Mouse (Mus musculus) limb, embryonic 11.5 days (tissue): ENCODE measurements at regions not wholly inside any gene's neighbourhood (a gene's known extent, or its start where the extent isn't known, plus 50 kb on each side); places are given as distances from the start of the nearest gene placed in this dataset.

Experiments
- ATAC-seq: fragments of 200-750 bp; cut with Nextera tagmentation; 2 replicates; pipeline ENCODE4 v1.8.0; 2017; ENCODE audit warnings: low read depth; ENCODE audit not compliant: insufficient number of reproducible peaks, low FRiP score, low TSS enrichment
- DNase-seq: peaks from one replicate; pipeline ENCODE4 v3.0.0-alpha.2; 2015; ENCODE audit warnings: low spot score
- H3K27ac ChIP-seq: fragments of 300-500 bp; sonication (generic); replicated peaks from 2 replicates; pipeline ENCODE4 v1.5.1; 2014; ENCODE audit warnings: low read depth, mild to moderate bottlenecking, low read length
- H3K27me3 ChIP-seq: fragments of 300-500 bp; sonication (generic); 2 replicates; pipeline ENCODE4 v1.6.1; 2014; ENCODE audit warnings: mild to moderate bottlenecking, low read length, mixed read lengths; ENCODE audit not compliant: control insufficient read depth, insufficient read depth
- H3K36me3 ChIP-seq: fragments of 300-500 bp; sonication (generic); 2 replicates; pipeline ENCODE4 v1.6.1; 2014; ENCODE audit warnings: mild to moderate bottlenecking, low read length, moderate library complexity, mixed read lengths; ENCODE audit not compliant: control insufficient read depth, insufficient read depth
- H3K4me1 ChIP-seq: fragments of 300-500 bp; sonication (generic); 2 replicates; pipeline ENCODE4 v1.6.1; 2014; ENCODE audit warnings: low read length, mixed read lengths; ENCODE audit not compliant: control insufficient read depth, insufficient read depth
- H3K4me2 ChIP-seq: fragments of 300-500 bp; sonication (generic); 2 replicates; pipeline ENCODE4 v1.6.1; 2014; ENCODE audit warnings: low read depth, mild to moderate bottlenecking, moderate library complexity; ENCODE audit not compliant: severe bottlenecking
- H3K4me3 ChIP-seq: fragments of 300-500 bp; sonication (generic); 2 replicates; pipeline ENCODE4 v1.5.1; 2014; ENCODE audit warnings: low read depth, low read length
- H3K9ac ChIP-seq: fragments of 300-500 bp; sonication (generic); 2 replicates; pipeline ENCODE4 v1.6.1; 2014; ENCODE audit warnings: mild to moderate bottlenecking, low read length
- H3K9me3 ChIP-seq: fragments of 300-500 bp; sonication (generic); 2 replicates; pipeline ENCODE4 v1.6.1; 2016; ENCODE audit warnings: low read length; ENCODE audit not compliant: control insufficient read depth
- WGBS: fragments of 180-500 bp; shearing (Covaris S2); extraction: QIAGEN DNeasy Blood & Tissue Kit; methylation state at CpG from one replicate; pipeline ENCODE4 v1.1.7; 2014; 5-methylcytosine and 5-hydroxymethylcytosine counted together

- H3K27me3 ChIP-seq: no peaks in the 10 kb centered on the region
- DNase-seq: no peak
- H3K9ac ChIP-seq: no peak overlapping the region
- H3K27ac ChIP-seq: no peak overlapping the region
- no peak overlapping the region for H3K4me3 ChIP-seq
- peaks cover 7% of the 10 kb centered on the region for H3K4me1 ChIP-seq
- no peak overlapping the region for H3K4me2 ChIP-seq
- WGBS: 43% methylated on average over 5 of the region's 5 CpGs
- no peaks in the 10 kb centered on the region for H3K36me3 ChIP-seq
- no peak for ATAC-seq
- H3K9me3 ChIP-seq: no peaks in the 10 kb centered on the region
Measured at GRCm38 (mm10) chr2:73041475-73041874, 55.0 kb upstream of the Gm11084 start.

GRCm38 (mm10) chr2:73040031-73040430 lies 53.5 kb upstream of the Gm11084 start:
- Histone ChIP-seq H3K4me3 (no peak overlapping the region), H3K9me3 (no peaks in the 10 kb centered on the region), H3K4me2 (no peak overlapping the region), H3K27ac (no peak overlapping the region), H3K36me3 (no peaks in the 10 kb centered on the region), H3K27me3 (no peaks in the 10 kb centered on the region), H3K4me1 (peaks cover 4% of the 10 kb centered on the region; the same call in 1 of the 2 replicates), H3K9ac (no peak overlapping the region)
- 66% methylated on average over 3 of the region's 3 CpGs for WGBS
- DNase-seq: no peak
- ATAC-seq: no peak

GRCm38 (mm10) chr2:73039300-73039699 lies 52.8 kb upstream of the Gm11084 start:
- no peak for ATAC-seq
- no peaks in the 10 kb centered on the region for H3K9me3 ChIP-seq
- no peak overlapping the region for H3K9ac ChIP-seq
- no peak for DNase-seq
- 71% methylated on average over 2 of the region's 2 CpGs for WGBS
- no peaks in the 10 kb centered on the region for H3K36me3 ChIP-seq
- no peak overlapping the region for H3K27ac ChIP-seq
- no peaks in the 10 kb centered on the region for H3K27me3 ChIP-seq
- H3K4me2 ChIP-seq: no peak overlapping the region
- H3K4me3 ChIP-seq: no peak overlapping the region
- peaks cover 4% of the 10 kb centered on the region; the same call in 1 of the 2 replicates for H3K4me1 ChIP-seq

- Histone ChIP-seq H3K36me3 (no peaks in the 10 kb centered on the region), H3K9me3 (no peaks in the 10 kb centered on the region), H3K4me1 (peaks cover 4% of the 10 kb centered on the region; the same call in 1 of the 2 replicates), H3K27me3 (no peaks in the 10 kb centered on the region), H3K4me2 (peak overlapping the region; percentile 37), H3K27ac (no peak overlapping the region), H3K9ac (peak overlapping the region; percentile 1; the same call in 1 of the 2 replicates), H3K4me3 (no peak overlapping the region)
- peak; percentile 46 for DNase-seq
- WGBS: 14% methylated on average over 16 of the region's 16 CpGs
- ATAC-seq: peak; percentile 39; the same call in 1 of the 2 replicates
Measured at GRCm38 (mm10) chr2:73038290-73038732, 51.8 kb upstream of the Gm11084 start.

- Histone ChIP-seq H3K36me3 (no peaks in the 10 kb centered on the region), H3K27me3 (no peaks in the 10 kb centered on the region), H3K4me2 (no peak overlapping the region), H3K9ac (no peak overlapping the region), H3K4me1 (peaks cover 4% of the 10 kb centered on the region; the same call in 1 of the 2 replicates), H3K9me3 (no peaks in the 10 kb centered on the region), H3K27ac (no peak overlapping the region), H3K4me3 (no peak overlapping the region)
- WGBS: 55% methylated on average over 13 of the region's 13 CpGs
- ATAC-seq: no peak
- DNase-seq: no peak
Measured at GRCm38 (mm10) chr2:73037266-73038046, 50.9 kb upstream of the Gm11084 start.
